Mouse (Mus musculus) thymus, adult 2 months (tissue): ENCODE data around the gene Inha.

Experiments used
- CTCF ChIP-seq: fragments of 200-500 bp; IDR thresholded peaks from 2 replicates; pipeline ENCODE4 v1.5.1; 2012; ENCODE audit warnings: mild to moderate bottlenecking, control low read depth, low read length, moderate library complexity, borderline replicate concordance; ENCODE audit not compliant: control insufficient read depth, poor library complexity, insufficient read depth; ENCODE audit errors: extremely low read depth
- POLR2A ChIP-seq: fragments of 200-500 bp; IDR thresholded peaks from 2 replicates; pipeline ENCODE4 v1.6.1; 2012; ENCODE audit warnings: mild to moderate bottlenecking, low read length, control low read depth, moderate library complexity; ENCODE audit not compliant: control insufficient read depth, poor library complexity, insufficient read depth; ENCODE audit errors: extremely low read depth

- TF ChIP-seq CTCF: no peak
- no peak for TF ChIP-seq POLR2A
Observed at GRCm38 (mm10) chr1:75533325-75534252, 26.7 kb downstream of the Inha start.
